Mouse (Mus musculus) limb, embryonic 15.5 days (tissue): ENCODE data around the gene Aff3. TPM values are rescaled to one million over a fixed set of nuclear protein-coding genes. Genes with fewer than 3 reads are reported as not detected.
A peak's percentile ranks its signal among the peaks of the same experiment; 100 is the strongest.

Experiments
- ATAC-seq: fragments of 200-750 bp; cut with Nextera tagmentation; 2 replicates; pipeline ENCODE4 v1.8.0; 2017; ENCODE audit warnings: low read depth, moderate TSS enrichment; ENCODE audit not compliant: insufficient number of reproducible peaks, low FRiP score, low TSS enrichment
- H3K27ac ChIP-seq: fragments of 300-500 bp; sonication (generic); 2 replicates; pipeline ENCODE4 v1.5.1; 2015; ENCODE audit warnings: moderate library complexity, mild to moderate bottlenecking, inconsistent platforms
- H3K27me3 ChIP-seq: fragments of 300-500 bp; sonication (generic); 2 replicates; pipeline ENCODE4 v1.6.1; 2015; ENCODE audit warnings: inconsistent platforms
- H3K36me3 ChIP-seq: fragments of 300-500 bp; sonication (generic); 2 replicates; pipeline ENCODE4 v1.6.1; 2015; ENCODE audit warnings: inconsistent platforms
- H3K4me1 ChIP-seq: fragments of 300-500 bp; sonication (generic); 2 replicates; pipeline ENCODE4 v1.6.1; 2015; ENCODE audit warnings: inconsistent platforms
- H3K4me2 ChIP-seq: fragments of 300-500 bp; sonication (generic); 2 replicates; pipeline ENCODE4 v1.6.1; 2015; ENCODE audit warnings: mild to moderate bottlenecking, inconsistent platforms
- H3K4me3 ChIP-seq: fragments of 300-500 bp; sonication (generic); 2 replicates; pipeline ENCODE4 v1.5.1; 2015; ENCODE audit warnings: mild to moderate bottlenecking, inconsistent platforms
- H3K9ac ChIP-seq: fragments of 300-500 bp; sonication (generic); 2 replicates; pipeline ENCODE4 v1.6.1; 2015; ENCODE audit warnings: inconsistent platforms
- H3K9me3 ChIP-seq: fragments of 300-500 bp; sonication (generic); 2 replicates; pipeline ENCODE4 v1.6.1; 2016; ENCODE audit warnings: inconsistent platforms
- WGBS: fragments of 180-500 bp; shearing (Covaris S2); methylation state at CpG from one replicate; pipeline ENCODE4 v1.1.7; 2015; 5-methylcytosine and 5-hydroxymethylcytosine counted together
- polyA plus RNA-seq: library from polyadenylated mRNA; unstranded; fragments of >200 nt; fragmentation: Nextera tagmentation; extraction: Ambion mirVana; gene quantifications from 2 replicates; pipeline ENCODE4 v1.2.1, GENCODE M21; 2015

Gene Aff3
- polyA plus RNA-seq, 1 experiment from 2014 or later: 12.0 TPM

GRCm38 (mm10) chr1:38186227-38186545 is 478.6 kb downstream of the Aff3 start:
- Histone ChIP-seq H3K4me2 (no peak overlapping the region), H3K27ac (no peak overlapping the region), H3K36me3 (peaks cover 10% of the 10 kb centered on the region; the same call in 1 of the 2 replicates), H3K9ac (no peak overlapping the region), H3K27me3 (no peaks in the 10 kb centered on the region), H3K9me3 (no peaks in the 10 kb centered on the region), H3K4me3 (no peak overlapping the region), H3K4me1 (0 out of 2 replicates have a peak, but pooled peaks cover 2% of the 10 kb centered on the region)
- 81% methylated on average over 5 of the region's 5 CpGs for WGBS
- ATAC-seq: no peak

- WGBS: 29% methylated on average over 17 of the region's 17 CpGs
- Histone ChIP-seq H3K4me1 (0 out of 2 replicates have a peak, but pooled peaks cover 5% of the 10 kb centered on the region), H3K9me3 (no peaks in the 10 kb centered on the region), H3K36me3 (peaks cover 15% of the 10 kb centered on the region; the same call in 1 of the 2 replicates), H3K4me2 (no peak overlapping the region), H3K27me3 (no peaks in the 10 kb centered on the region), H3K4me3 (no peak overlapping the region), H3K27ac (no peak overlapping the region), H3K9ac (no peak overlapping the region)
- no peak for ATAC-seq
These were observed 479.1 kb downstream of the Aff3 start for GRCm38 (mm10) chr1:38185517-38186226.

GRCm38 (mm10) chr1:38181020-38181550 is 483.7 kb downstream of the Aff3 start:
- 0 out of 2 replicates have a peak, but pooled peaks have one; percentile 12 for ATAC-seq
- Histone ChIP-seq H3K4me3 (no peak overlapping the region), H3K4me1 (0 out of 2 replicates have a peak, but pooled peaks cover 5% of the 10 kb centered on the region), H3K36me3 (peaks cover 28% of the 10 kb centered on the region), H3K9me3 (no peaks in the 10 kb centered on the region), H3K4me2 (no peak overlapping the region), H3K27me3 (no peaks in the 10 kb centered on the region), H3K27ac (no peak overlapping the region), H3K9ac (no peak overlapping the region)
- 64% methylated on average over 15 of the region's 15 CpGs for WGBS

- 87% methylated on average over 8 of the region's 8 CpGs for WGBS
- Histone ChIP-seq H3K36me3 (peaks cover 28% of the 10 kb centered on the region), H3K9ac (no peak overlapping the region), H3K4me3 (no peak overlapping the region), H3K27ac (no peak overlapping the region), H3K4me1 (0 out of 2 replicates have a peak, but pooled peaks cover 5% of the 10 kb centered on the region), H3K4me2 (no peak overlapping the region), H3K9me3 (no peaks in the 10 kb centered on the region), H3K27me3 (no peaks in the 10 kb centered on the region)
- no peak for ATAC-seq
These were observed 485.8 kb downstream of the Aff3 start for GRCm38 (mm10) chr1:38178929-38179328.

- 87% methylated on average over 7 of the region's 7 CpGs for WGBS
- H3K27ac ChIP-seq: no peak overlapping the region
- H3K4me3 ChIP-seq: no peak overlapping the region
- no peak for ATAC-seq
- peaks cover 24% of the 10 kb centered on the region for H3K36me3 ChIP-seq
- H3K9ac ChIP-seq: no peak overlapping the region
- no peaks in the 10 kb centered on the region for H3K27me3 ChIP-seq
- no peak overlapping the region for H3K4me2 ChIP-seq
- 0 out of 2 replicates have a peak, but pooled peaks cover 2% of the 10 kb centered on the region for H3K4me1 ChIP-seq
- H3K9me3 ChIP-seq: no peaks in the 10 kb centered on the region
These were observed 488.7 kb downstream of the Aff3 start for GRCm38 (mm10) chr1:38176077-38176476.

GRCm38 (mm10) chr1:38171874-38172273 is 492.9 kb downstream of the Aff3 start:
- 81% methylated on average over 4 of the region's 4 CpGs for WGBS
- Histone ChIP-seq H3K9ac (no peak overlapping the region), H3K27ac (no peak overlapping the region), H3K4me3 (no peak overlapping the region), H3K27me3 (no peaks in the 10 kb centered on the region), H3K4me1 (no peaks in the 10 kb centered on the region), H3K4me2 (no peak overlapping the region), H3K9me3 (no peaks in the 10 kb centered on the region), H3K36me3 (no peaks in the 10 kb centered on the region)
- ATAC-seq: no peak

GRCm38 (mm10) chr1:38165696-38166095 is 499.1 kb downstream of the Aff3 start:
- Histone ChIP-seq H3K4me2 (no peak overlapping the region), H3K27ac (no peak overlapping the region), H3K4me3 (no peak overlapping the region), H3K9ac (no peak overlapping the region), H3K9me3 (no peaks in the 10 kb centered on the region), H3K36me3 (no peaks in the 10 kb centered on the region), H3K4me1 (no peaks in the 10 kb centered on the region), H3K27me3 (no peaks in the 10 kb centered on the region)
- no peak for ATAC-seq
- 52% methylated on average over 2 of the region's 2 CpGs for WGBS

GRCm38 (mm10) chr1:38150086-38150485 is 514.7 kb downstream of the Aff3 start:
- no peak overlapping the region for H3K4me2 ChIP-seq
- H3K36me3 ChIP-seq: no peaks in the 10 kb centered on the region
- WGBS: 81% methylated on average over 5 of the region's 5 CpGs
- H3K27me3 ChIP-seq: no peaks in the 10 kb centered on the region
- H3K9me3 ChIP-seq: no peaks in the 10 kb centered on the region
- H3K9ac ChIP-seq: no peak overlapping the region
- no peaks in the 10 kb centered on the region for H3K4me1 ChIP-seq
- no peak overlapping the region for H3K27ac ChIP-seq
- ATAC-seq: no peak
- H3K4me3 ChIP-seq: no peak overlapping the region

GRCm38 (mm10) chr1:38146008-38146407 is 518.7 kb downstream of the Aff3 start:
- no peaks in the 10 kb centered on the region for H3K27me3 ChIP-seq
- no peaks in the 10 kb centered on the region for H3K36me3 ChIP-seq
- no peak for ATAC-seq
- 85% methylated on average over 4 of the region's 4 CpGs for WGBS
- H3K9ac ChIP-seq: no peak overlapping the region
- no peak overlapping the region for H3K4me3 ChIP-seq
- H3K9me3 ChIP-seq: no peaks in the 10 kb centered on the region
- no peak overlapping the region for H3K27ac ChIP-seq
- no peaks in the 10 kb centered on the region for H3K4me1 ChIP-seq
- no peak overlapping the region for H3K4me2 ChIP-seq

GRCm38 (mm10) chr1:38141371-38141770 is 523.4 kb downstream of the Aff3 start:
- 79% methylated on average over 1 of the region's 1 CpGs for WGBS
- no peaks in the 10 kb centered on the region for H3K27me3 ChIP-seq

GRCm38 (mm10) chr1:38140911-38141310 is 523.8 kb downstream of the Aff3 start:
- H3K27ac ChIP-seq: no peak overlapping the region
- H3K36me3 ChIP-seq: no peaks in the 10 kb centered on the region
- H3K4me3 ChIP-seq: no peak overlapping the region
- no peaks in the 10 kb centered on the region for H3K27me3 ChIP-seq
- no peak for ATAC-seq
- no peak overlapping the region for H3K4me2 ChIP-seq
- no peaks in the 10 kb centered on the region for H3K4me1 ChIP-seq
- no peaks in the 10 kb centered on the region for H3K9me3 ChIP-seq
- H3K9ac ChIP-seq: no peak overlapping the region
- WGBS: 76% methylated on average over 2 of the region's 2 CpGs

More at GRCm38 (mm10) chr1:38141371-38141770, 523.4 kb downstream of the Aff3 start:
- H3K9me3 ChIP-seq: no peaks in the 10 kb centered on the region
- no peaks in the 10 kb centered on the region for H3K4me1 ChIP-seq
- no peak overlapping the region for H3K4me2 ChIP-seq
- H3K27ac ChIP-seq: no peak overlapping the region
- no peak overlapping the region for H3K4me3 ChIP-seq
- ATAC-seq: no peak
- H3K9ac ChIP-seq: no peak overlapping the region
- no peaks in the 10 kb centered on the region for H3K36me3 ChIP-seq

- H3K36me3 ChIP-seq: no peaks in the 10 kb centered on the region
- WGBS: 84% methylated on average over 2 of the region's 2 CpGs
These were observed 525.4 kb downstream of the Aff3 start for GRCm38 (mm10) chr1:38139396-38139795.

More at GRCm38 (mm10) chr1:38139396-38139795, 525.4 kb downstream of the Aff3 start:
- Histone ChIP-seq H3K9me3 (no peaks in the 10 kb centered on the region), H3K27ac (no peak overlapping the region), H3K27me3 (no peaks in the 10 kb centered on the region), H3K9ac (no peak overlapping the region), H3K4me1 (no peaks in the 10 kb centered on the region), H3K4me3 (no peak overlapping the region), H3K4me2 (no peak overlapping the region)
- ATAC-seq: no peak
